Mouse (Mus musculus) stomach, embryonic 15.5 days (tissue): ENCODE measurements around the gene Gm4131. TPM values are rescaled to one million over a fixed set of nuclear protein-coding genes. Genes with fewer than 3 reads are reported as not detected.

Source experiments
- ATAC-seq: fragments of 200-750 bp; cut with Nextera tagmentation; 2 replicates; pipeline ENCODE4 v1.8.0; 2017; ENCODE audit warnings: low read depth, moderate number of reproducible peaks, moderate TSS enrichment; ENCODE audit not compliant: insufficient read depth, low FRiP score
- H3K27ac ChIP-seq: fragments of 300-500 bp; sonication (generic); 2 replicates; pipeline ENCODE4 v1.5.1; 2015; ENCODE audit warnings: mild to moderate bottlenecking, inconsistent platforms
- H3K27me3 ChIP-seq: fragments of 300-500 bp; sonication (generic); replicated peaks from 2 replicates; pipeline ENCODE4 v1.6.1; 2015; ENCODE audit warnings: inconsistent platforms
- H3K36me3 ChIP-seq: fragments of 300-500 bp; sonication (generic); 2 replicates; pipeline ENCODE4 v1.6.1; 2015; ENCODE audit warnings: inconsistent platforms
- H3K4me1 ChIP-seq: fragments of 300-500 bp; sonication (generic); 2 replicates; pipeline ENCODE4 v1.6.1; 2015; ENCODE audit warnings: inconsistent platforms
- H3K4me2 ChIP-seq: fragments of 300-500 bp; sonication (generic); 2 replicates; pipeline ENCODE4 v1.6.1; 2015; ENCODE audit warnings: mild to moderate bottlenecking, inconsistent platforms
- H3K4me3 ChIP-seq: fragments of 300-500 bp; sonication (generic); replicated peaks from 2 replicates; pipeline ENCODE4 v1.5.1; 2015; ENCODE audit warnings: inconsistent platforms
- H3K9ac ChIP-seq: fragments of 300-500 bp; sonication (generic); 2 replicates; pipeline ENCODE4 v1.6.1; 2015; ENCODE audit warnings: inconsistent platforms
- H3K9me3 ChIP-seq: fragments of 300-500 bp; sonication (generic); 2 replicates; pipeline ENCODE4 v1.6.1; 2016; ENCODE audit warnings: inconsistent platforms
- WGBS: fragments of 180-500 bp; shearing (Covaris S2); methylation state at CpG from one replicate; pipeline ENCODE4 v1.1.7; 2015; 5-methylcytosine and 5-hydroxymethylcytosine counted together
- polyA plus RNA-seq: library from polyadenylated mRNA; unstranded; fragments of >200 nt; fragmentation: Nextera tagmentation; extraction: Ambion mirVana; gene quantifications from 2 replicates; pipeline ENCODE4 v1.2.1, GENCODE M21; 2015

The Gm4131 gene
- polyA plus RNA-seq, 1 experiment from 2014 or later: not detected

- Histone ChIP-seq H3K4me3 (no peak overlapping the region), H3K4me2 (no peak overlapping the region), H3K36me3 (no peaks in the 10 kb centered on the region), H3K27ac (no peak overlapping the region), H3K9me3 (no peaks in the 10 kb centered on the region), H3K4me1 (no peaks in the 10 kb centered on the region), H3K9ac (no peak overlapping the region), H3K27me3 (no peaks in the 10 kb centered on the region)
- ATAC-seq: no peak
- 79% methylated on average over 7 of the region's 7 CpGs for WGBS
Observed at GRCm38 (mm10) chr14:62488270-62488669, 78.5 kb downstream of the Gm4131 start.

GRCm38 (mm10) chr14:62481381-62481780 is 85.3 kb downstream of the Gm4131 start:
- Histone ChIP-seq H3K27ac (no peak overlapping the region), H3K4me1 (no peaks in the 10 kb centered on the region), H3K4me3 (no peak overlapping the region), H3K9ac (no peak overlapping the region), H3K9me3 (no peaks in the 10 kb centered on the region), H3K4me2 (no peak overlapping the region), H3K27me3 (no peaks in the 10 kb centered on the region), H3K36me3 (no peaks in the 10 kb centered on the region)
- 41% methylated on average over 8 of the region's 8 CpGs for WGBS
- ATAC-seq: no peak

GRCm38 (mm10) chr14:62479395-62479794 is 87.3 kb downstream of the Gm4131 start:
- Histone ChIP-seq H3K9ac (no peak overlapping the region), H3K27me3 (no peaks in the 10 kb centered on the region), H3K9me3 (no peaks in the 10 kb centered on the region), H3K27ac (no peak overlapping the region), H3K4me2 (no peak overlapping the region), H3K4me3 (no peak overlapping the region), H3K4me1 (no peaks in the 10 kb centered on the region), H3K36me3 (no peaks in the 10 kb centered on the region)
- ATAC-seq: no peak
- WGBS: 34% methylated on average over 6 of the region's 6 CpGs

GRCm38 (mm10) chr14:62474481-62474880 is 92.2 kb downstream of the Gm4131 start:
- H3K9ac ChIP-seq: no peak overlapping the region
- 48% methylated on average over 1 of the region's 1 CpGs for WGBS
- no peaks in the 10 kb centered on the region for H3K27me3 ChIP-seq
- H3K36me3 ChIP-seq: no peaks in the 10 kb centered on the region
- H3K4me2 ChIP-seq: no peak overlapping the region
- H3K4me3 ChIP-seq: no peak overlapping the region
- ATAC-seq: no peak
- no peaks in the 10 kb centered on the region for H3K4me1 ChIP-seq
- H3K9me3 ChIP-seq: no peaks in the 10 kb centered on the region
- H3K27ac ChIP-seq: no peak overlapping the region

GRCm38 (mm10) chr14:62472061-62472460 is 94.7 kb downstream of the Gm4131 start:
- no peaks in the 10 kb centered on the region for H3K9me3 ChIP-seq
- H3K4me2 ChIP-seq: no peak overlapping the region
- H3K36me3 ChIP-seq: no peaks in the 10 kb centered on the region
- H3K27ac ChIP-seq: no peak overlapping the region
- no peaks in the 10 kb centered on the region for H3K4me1 ChIP-seq
- WGBS: 67% methylated on average over 2 of the region's 2 CpGs
- no peak for ATAC-seq
- no peaks in the 10 kb centered on the region for H3K27me3 ChIP-seq
- no peak overlapping the region for H3K4me3 ChIP-seq
- H3K9ac ChIP-seq: no peak overlapping the region

GRCm38 (mm10) chr14:62468753-62469125 is 98.0 kb downstream of the Gm4131 start:
- WGBS: 85% methylated on average over 5 of the region's 5 CpGs
- Histone ChIP-seq H3K27me3 (no peaks in the 10 kb centered on the region), H3K4me2 (no peak overlapping the region), H3K9ac (no peak overlapping the region), H3K4me3 (no peak overlapping the region), H3K4me1 (no peaks in the 10 kb centered on the region), H3K9me3 (no peaks in the 10 kb centered on the region), H3K27ac (no peak overlapping the region), H3K36me3 (no peaks in the 10 kb centered on the region)
- no peak for ATAC-seq

- WGBS: 66% methylated on average over 6 of the region's 6 CpGs
- Histone ChIP-seq H3K27ac (no peak overlapping the region), H3K4me2 (no peak overlapping the region), H3K36me3 (no peaks in the 10 kb centered on the region), H3K27me3 (no peaks in the 10 kb centered on the region), H3K9ac (no peak overlapping the region), H3K4me3 (no peak overlapping the region), H3K9me3 (no peaks in the 10 kb centered on the region), H3K4me1 (no peaks in the 10 kb centered on the region)
- ATAC-seq: no peak
Observed at GRCm38 (mm10) chr14:62468119-62468752, 98.5 kb downstream of the Gm4131 start.

- no peak overlapping the region for H3K4me2 ChIP-seq
- H3K9ac ChIP-seq: no peak overlapping the region
- no peaks in the 10 kb centered on the region for H3K9me3 ChIP-seq
- no peak for ATAC-seq
- no peak overlapping the region for H3K4me3 ChIP-seq
- H3K27me3 ChIP-seq: no peaks in the 10 kb centered on the region
- no peaks in the 10 kb centered on the region for H3K4me1 ChIP-seq
- WGBS: 25% methylated on average over 9 of the region's 9 CpGs
- H3K36me3 ChIP-seq: no peaks in the 10 kb centered on the region
- H3K27ac ChIP-seq: no peak overlapping the region
Observed at GRCm38 (mm10) chr14:62464966-62465365, 101.8 kb downstream of the Gm4131 start.

GRCm38 (mm10) chr14:62459541-62459940 is 107.2 kb downstream of the Gm4131 start:
- 58% methylated on average over 11 of the region's 11 CpGs for WGBS
- Histone ChIP-seq H3K4me1 (no peaks in the 10 kb centered on the region), H3K27ac (no peak overlapping the region), H3K9ac (no peak overlapping the region), H3K36me3 (no peaks in the 10 kb centered on the region), H3K4me2 (no peak overlapping the region), H3K9me3 (no peaks in the 10 kb centered on the region), H3K27me3 (no peaks in the 10 kb centered on the region), H3K4me3 (no peak overlapping the region)
- ATAC-seq: no peak

GRCm38 (mm10) chr14:62457420-62458181 is 109.1 kb downstream of the Gm4131 start:
- 18% methylated on average over 22 of the region's 22 CpGs for WGBS
- Histone ChIP-seq H3K4me1 (no peaks in the 10 kb centered on the region), H3K27ac (no peak overlapping the region), H3K36me3 (no peaks in the 10 kb centered on the region), H3K27me3 (no peaks in the 10 kb centered on the region), H3K4me3 (no peak overlapping the region), H3K9ac (no peak overlapping the region), H3K4me2 (peak overlapping the region; percentile 41), H3K9me3 (no peaks in the 10 kb centered on the region)
- 0 out of 2 replicates have a peak, but pooled peaks have one; percentile 14 for ATAC-seq

GRCm38 (mm10) chr14:62456239-62456747 is 110.4 kb downstream of the Gm4131 start, which contains the start of gene Gucy1b2:
Gene Gucy1b2, minus strand, starts transcription at chr14:62456289.
- no peaks in the 10 kb centered on the region for H3K27me3 ChIP-seq

GRCm38 (mm10) chr14:62455570-62455879 is 111.2 kb downstream of the Gm4131 start:
- no peaks in the 10 kb centered on the region for H3K27me3 ChIP-seq
- H3K9ac ChIP-seq: no peak overlapping the region
- ATAC-seq: no peak
- no peaks in the 10 kb centered on the region for H3K9me3 ChIP-seq
- no peaks in the 10 kb centered on the region for H3K4me1 ChIP-seq
- WGBS: 67% methylated on average over 5 of the region's 5 CpGs
- H3K36me3 ChIP-seq: no peaks in the 10 kb centered on the region
- H3K4me2 ChIP-seq: no peak overlapping the region
- H3K4me3 ChIP-seq: no peak overlapping the region
- H3K27ac ChIP-seq: no peak overlapping the region

More at GRCm38 (mm10) chr14:62456239-62456747, 110.4 kb downstream of the Gm4131 start, which contains the start of gene Gucy1b2:
- no peaks in the 10 kb centered on the region for H3K4me1 ChIP-seq
- no peak within 1 kb of the TSS for H3K27ac ChIP-seq
- no peak within 1 kb of the TSS for H3K4me2 ChIP-seq
- no peaks in the 10 kb centered on the region for H3K36me3 ChIP-seq
- H3K4me3 ChIP-seq: no peak within 1 kb of the TSS
- H3K9me3 ChIP-seq: no peaks in the 10 kb centered on the region
- 57% methylated on average over 9 of the region's 9 CpGs for WGBS
- no peak for ATAC-seq
- no peak within 1 kb of the TSS for H3K9ac ChIP-seq
